Comparison of ENCODE assay signal across 8 mouse cellular contexts in genomic region chrX:104413995-104414394, GRCm38 (mm10). TPM values are rescaled to one million over a fixed set of nuclear protein-coding genes. Genes with fewer than 3 reads are reported as not detected.
DNase-seq lines count a peak whose midpoint lies in the region; ATAC-seq and TF ChIP-seq lines count a peak whose summit lies in the region.

No protein-coding gene starts in this region.

- no peak for DNase-seq in heart, adult 2 months
- no peak for DNase-seq in heart, postnatal 14 days
- DNase-seq in thymus, adult 2 months: peak; percentile 0
- DNase-seq in thymus, adult 18-20 months: no peak
- no peak for DNase-seq in c-Kit-positive CD71-positive TER-119-positive erythroid progenitor cells, embryonic 14.5 days (ENCODE audit: low spot score)
- no peak for DNase-seq in adrenal gland, postnatal 14 days
- no peak for DNase-seq in layer of hippocampus, adult 11-12 months (ENCODE audit: low spot score)

- H3K27ac ChIP-seq in heart, adult 2 months: peak overlapping the region; percentile 88
- H3K27ac ChIP-seq in thymus, adult 2 months (ENCODE audit: control insufficient read depth, insufficient read depth, low read length): no peak overlapping the region; the same call in 1 of the 2 replicates
- 0 out of 2 replicates have a peak overlapping the region, but pooled peaks have one; percentile 20 for H3K27ac ChIP-seq in liver, embryonic 12.5 days

- no peaks in the 10 kb centered on the region for H3K9me3 ChIP-seq in liver, embryonic 12.5 days (replicated peaks)

- H3K4me3 ChIP-seq in heart, adult 2 months: peak overlapping the region; percentile 73
- H3K4me3 ChIP-seq in thymus, adult 2 months (ENCODE audit: control insufficient read depth, insufficient read depth, low read length): no peak overlapping the region
- peak overlapping the region; percentile 72 for H3K4me3 ChIP-seq in liver, embryonic 12.5 days

- 40% methylated on average over 7 of the region's 7 CpGs for WGBS in heart, adult 2 months
- 45% methylated on average over 7 of the region's 7 CpGs for WGBS in thymus, adult 2 months
- WGBS in liver, embryonic 12.5 days (ENCODE audit: insufficient replicate concordance): 33% methylated on average over 7 of the region's 7 CpGs

- no peak for ATAC-seq in liver, embryonic 12.5 days

- no peak for TF ChIP-seq POLR2A in heart, adult 2 months (IDR thresholded peaks at IDR 0.05; ENCODE audit: insufficient read depth, low read depth, low read length)
- TF ChIP-seq POLR2A in thymus, adult 2 months (IDR thresholded peaks at IDR 0.05; ENCODE audit: control insufficient read depth, extremely low read depth, insufficient read depth, low read length, poor library complexity): no peak

- intact Hi-C loops in heart, adult 2 months (cut with DNase I): loop anchor here (2.0 kb wide), 1 partner anchor 69 kb away; the partner anchor contains the start of gene Uprt
- intact Hi-C loops in heart, postnatal 14 days (cut with DNase I): loop anchor here (5.0 kb wide), 2 partner anchors 68 to 212 kb away; partner anchors contain the start of genes Nexmif and Uprt

- no peaks in the 10 kb centered on the region for H3K27me3 ChIP-seq in heart, adult 2 months (ENCODE audit: control insufficient read depth, insufficient read depth, low read length)
- no peaks in the 10 kb centered on the region for H3K27me3 ChIP-seq in thymus, adult 2 months (ENCODE audit: control insufficient read depth, insufficient read depth, low read length)
- H3K27me3 ChIP-seq in liver, embryonic 12.5 days (replicated peaks): peaks cover 14% of the 10 kb centered on the region

- H3K4me2 ChIP-seq in liver, embryonic 12.5 days: peak overlapping the region; percentile 60

- 0 out of 2 replicates have a peak overlapping the region, but pooled peaks have one; percentile 8 for H3K9ac ChIP-seq in heart, adult 2 months (ENCODE audit: low read depth, low read length)
- H3K9ac ChIP-seq in liver, embryonic 12.5 days: peak overlapping the region; percentile 82; the same call in 1 of the 2 replicates

- H3K4me1 ChIP-seq in heart, adult 2 months (ENCODE audit: control insufficient read depth, insufficient read depth, low read length): no peaks in the 10 kb centered on the region
- peaks cover 3% of the 10 kb centered on the region; the same call in 1 of the 2 replicates for H3K4me1 ChIP-seq in thymus, adult 2 months (replicated peaks; ENCODE audit: control insufficient read depth, insufficient read depth, low read length)
- no peaks in the 10 kb centered on the region for H3K4me1 ChIP-seq in liver, embryonic 12.5 days

- no peak for TF ChIP-seq CTCF in heart, adult 2 months (IDR thresholded peaks at IDR 0.05)
- no peak for TF ChIP-seq CTCF in thymus, adult 2 months (IDR thresholded peaks at IDR 0.05; ENCODE audit: borderline replicate concordance, control insufficient read depth, extremely low read depth, insufficient read depth, low read length, poor library complexity)

- no peaks in the 10 kb centered on the region for H3K79me2 ChIP-seq in heart, adult 2 months (replicated peaks; ENCODE audit: control insufficient read depth, insufficient read depth, low read length)

- TF ChIP-seq EP300 in heart, adult 2 months (IDR thresholded peaks at IDR 0.05; ENCODE audit: insufficient read depth, low read depth, low read length): no peak

- no peaks in the 10 kb centered on the region for H3K36me3 ChIP-seq in heart, adult 2 months (ENCODE audit: control insufficient read depth, insufficient read depth, low read length)
- no peaks in the 10 kb centered on the region for H3K36me3 ChIP-seq in thymus, adult 2 months (ENCODE audit: control insufficient read depth, insufficient read depth, low read length)
- H3K36me3 ChIP-seq in liver, embryonic 12.5 days: no peaks in the 10 kb centered on the region

RNA-seq across cellular contexts. Expression of gene Abcb7, which starts 0.3 kb away (rescaled TPM):
- total RNA-seq in heart, adult 2 months (2021): 10 to 100 TPM; 30.2 to 38.5 TPM
- 3.7 and 9.3 TPM in 2 replicates for polyA plus RNA-seq in heart, adult 2 months (2012; rRNA removed)
- 10 to 100 TPM; 30.4 to 37.2 TPM for total RNA-seq in heart, postnatal 14 days (2021)
- polyA plus RNA-seq in thymus, adult 2 months (2012; rRNA removed): 6.6 and 7.6 TPM in 2 replicates
- polyA plus RNA-seq in liver, embryonic 12.5 days (2016; fragmentation: Nextera tagmentation; extraction: Ambion mirVana): 12.1 and 13.2 TPM in 2 replicates
- total RNA-seq in adrenal gland, postnatal 14 days (2021): 26.8 and 29.3 TPM in 2 replicates
